Mouse (Mus musculus): ENCODE measurements at regions not wholly inside any gene's neighbourhood (a gene's known extent, or its start where the extent isn't known, plus 50 kb on each side); places are given as distances from the start of the nearest gene placed in this dataset.
"Not testable (repeated sequence)": the region's sequence is repeated elsewhere in the genome, so short reads cannot be mapped to it uniquely, and the experiment has no call there.

GRCm38 (mm10) chr17:79977154-79977571, 81.2 kb upstream of the Atl2 start:
- no peak for DNase-seq (ENCODE audit: low spot score in 2 of 2)

GRCm38 (mm10) chr17:79976518-79977100, 80.7 kb upstream of the Atl2 start:
- no peak for DNase-seq (ENCODE audit: low spot score in 2 of 2)

GRCm38 (mm10) chr17:79975997-79976443, 80.1 kb upstream of the Atl2 start:
- peak in 1 of 2 experiments; percentile 7 for DNase-seq (ENCODE audit: low spot score in 2 of 2)

- DNase-seq (ENCODE audit: low spot score in 2 of 2) = not testable (repeated sequence)
Measured at GRCm38 (mm10) chr17:79975150-79975757, 79.3 kb upstream of the Atl2 start.

- DNase-seq (ENCODE audit: low spot score in 2 of 2) = no peak
Measured at GRCm38 (mm10) chr17:79971721-79972336, 75.9 kb upstream of the Atl2 start.

- DNase-seq (ENCODE audit: low spot score in 2 of 2) = no peak
Measured at GRCm38 (mm10) chr17:79969500-79969972, 73.6 kb upstream of the Atl2 start.

- no peak for DNase-seq (ENCODE audit: low spot score in 2 of 2)
Measured at GRCm38 (mm10) chr17:79968819-79969218, 72.9 kb upstream of the Atl2 start.

- DNase-seq (ENCODE audit: low spot score in 2 of 2) = no peak
Measured at GRCm38 (mm10) chr17:79966981-79967380, 71.1 kb upstream of the Atl2 start.

- DNase-seq (ENCODE audit: low spot score in 2 of 2) = no peak
Measured at GRCm38 (mm10) chr17:79965625-79966024, 69.7 kb upstream of the Atl2 start.

GRCm38 (mm10) chr17:79964850-79965249, 68.9 kb upstream of the Atl2 start:
- DNase-seq (ENCODE audit: low spot score in 2 of 2) = no peak

GRCm38 (mm10) chr17:79963330-79963729, 67.4 kb upstream of the Atl2 start:
- DNase-seq (ENCODE audit: low spot score in 2 of 2) = no peak

GRCm38 (mm10) chr17:79961391-79961790, 65.5 kb upstream of the Atl2 start:
- DNase-seq (ENCODE audit: low spot score in 2 of 2) = no peak

GRCm38 (mm10) chr17:79960688-79961087, 64.8 kb upstream of the Atl2 start:
- DNase-seq (ENCODE audit: low spot score in 2 of 2) = no peak

- DNase-seq (ENCODE audit: low spot score in 2 of 2) = no peak
Measured at GRCm38 (mm10) chr17:79955267-79955666, 59.3 kb upstream of the Atl2 start.

GRCm38 (mm10) chr17:79954624-79955244, 58.8 kb upstream of the Atl2 start:
- peak in 1 of 2 experiments; percentile 12 for DNase-seq (ENCODE audit: low spot score in 2 of 2)

- DNase-seq (ENCODE audit: low spot score in 2 of 2) = peak; percentile 9 to 31
Measured at GRCm38 (mm10) chr17:79948591-79949475, 52.9 kb upstream of the Atl2 start.

Measured in left cerebral cortex, adult 18-20 months (tissue).